Mouse (Mus musculus): Measurements from ENCODE around the gene Stx11. TPM values are rescaled to one million over a fixed set of nuclear protein-coding genes. Genes with fewer than 3 reads are reported as not detected.

Gene Stx11
- 10 to 100 TPM; 16.2 to 17.5 TPM for polyA plus RNA-seq (2017; shearing (Covaris generic))

- ATAC-seq, result peak; percentile 74
These were observed at the start of gene Stx11 for GRCm38 (mm10) chr10:12964151-12965075. Gene Stx11, minus strand, starts transcription at chr10:12964298.

DNA sequence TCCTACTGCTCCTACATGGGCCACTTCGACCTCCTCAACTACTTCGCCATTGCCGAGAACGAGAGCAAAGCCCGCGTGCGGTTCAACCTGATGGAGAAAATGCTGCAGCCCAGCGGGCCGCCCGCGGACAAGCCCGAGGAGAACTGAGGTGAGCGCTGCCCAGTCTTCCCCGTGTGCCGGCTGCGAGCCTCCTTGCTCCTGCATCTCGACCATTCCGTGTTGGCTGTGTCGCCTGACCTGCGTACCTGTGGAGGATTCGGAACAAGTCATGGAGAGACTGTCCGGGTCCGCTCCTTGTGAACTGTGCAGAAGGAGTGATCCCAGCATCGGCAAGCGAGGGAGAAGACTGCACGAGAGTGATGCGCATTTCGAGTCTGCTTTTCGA, 44.6 kb upstream of the Stx11 start:
- ATAC-seq, result no peak

DNA sequence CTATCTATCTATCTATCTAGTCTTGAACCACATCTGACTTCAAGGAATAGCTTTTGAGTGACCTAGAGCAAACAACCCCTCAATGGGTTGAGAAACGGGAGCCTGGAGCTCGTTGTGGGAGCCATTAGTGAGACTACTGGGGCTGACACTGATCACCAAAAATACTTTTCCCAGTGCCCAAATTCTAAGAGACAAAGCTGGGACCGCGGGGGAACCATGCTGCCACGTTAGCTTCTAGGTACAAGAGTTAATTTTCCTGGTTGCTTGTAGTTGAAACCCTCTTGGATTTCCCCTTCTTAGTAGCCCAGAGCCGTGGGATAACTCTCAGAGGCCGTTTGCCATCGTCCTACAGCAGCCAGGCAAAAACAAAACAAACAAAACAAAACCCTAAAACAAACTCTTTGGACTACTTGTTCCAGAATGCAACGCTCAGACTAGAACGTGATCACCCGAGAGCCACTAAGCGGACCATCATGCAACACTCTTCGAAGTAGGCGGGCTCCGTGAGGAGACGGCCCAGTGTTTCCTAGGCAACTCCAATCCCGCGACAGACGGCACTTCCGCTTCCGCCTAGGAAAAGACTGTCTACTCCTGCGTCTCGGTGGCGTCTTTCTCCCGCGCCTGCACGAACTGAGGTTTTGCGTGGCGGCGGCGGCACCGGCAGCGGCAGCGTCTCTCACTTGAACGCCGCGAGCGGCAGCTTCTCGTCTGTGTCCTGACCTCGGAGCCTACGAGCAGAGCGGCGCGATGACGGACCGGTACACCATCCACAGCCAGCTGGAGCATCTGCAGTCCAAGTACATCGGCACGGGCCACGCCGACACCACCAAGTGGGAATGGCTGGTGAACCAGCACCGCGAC, 44.0 kb upstream of the Stx11 start:
- ATAC-seq, result peak; percentile 100

DNA sequence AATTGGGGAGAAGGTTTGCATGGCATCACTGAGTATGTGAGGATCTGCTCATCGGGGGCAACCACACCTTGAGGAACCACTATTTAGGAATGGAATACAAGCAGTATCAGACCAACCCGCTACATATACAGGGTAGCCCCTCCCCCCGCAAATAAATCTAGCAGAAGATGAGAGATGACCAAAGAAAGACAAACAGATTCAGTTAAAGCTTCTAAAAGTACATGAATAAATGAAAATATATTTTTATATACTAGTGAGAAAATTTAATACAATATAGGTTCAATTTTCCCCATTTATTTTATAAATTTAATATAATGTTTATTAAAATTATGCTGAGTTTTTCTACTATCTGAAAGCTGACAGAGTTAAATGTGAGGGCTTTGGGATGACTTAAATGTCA, 40.9 kb upstream of the Stx11 start, which contains the start of gene Sf3b5:
Sf3b5 (plus strand) TSS at position 301 of the 400 bp plus-strand sequence.
- no peak for ATAC-seq

- peak; percentile 99 for ATAC-seq
These were observed 32.8 kb upstream of the Stx11 start for GRCm38 (mm10) chr10:12996736-12997477.

- ATAC-seq, result peak; percentile 19
These were observed 29.4 kb upstream of the Stx11 start for GRCm38 (mm10) chr10:12993411-12994039.

GRCm38 (mm10) chr10:12991953-12992352, 27.9 kb upstream of the Stx11 start:
- no peak for ATAC-seq

- ATAC-seq, result no peak
These were observed 22.8 kb upstream of the Stx11 start for GRCm38 (mm10) chr10:12986943-12987342.

GRCm38 (mm10) chr10:12986485-12986884, 22.4 kb upstream of the Stx11 start:
- ATAC-seq, result no peak

- no peak for ATAC-seq
These were observed 20.9 kb upstream of the Stx11 start for GRCm38 (mm10) chr10:12985028-12985427.

DNA sequence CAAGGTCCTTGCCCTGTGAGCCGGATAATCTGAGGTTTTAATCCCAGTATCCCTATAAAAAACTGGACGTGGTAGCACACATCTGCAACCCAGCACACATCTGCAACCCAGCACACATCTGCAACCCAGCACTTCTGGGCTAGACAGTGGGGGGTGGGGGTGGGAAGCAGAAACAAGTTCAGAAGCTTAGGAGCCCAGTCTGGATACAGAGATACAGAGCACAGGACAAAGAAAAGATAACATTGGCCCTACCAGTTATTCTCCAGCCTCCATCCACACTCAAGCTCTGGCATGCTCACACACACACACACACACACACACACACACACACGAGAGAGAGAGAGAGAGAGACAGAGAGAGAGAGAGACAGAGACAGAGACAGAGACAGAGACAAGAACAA, 19.4 kb upstream of the Stx11 start:
- ATAC-seq, result no peak

DNA sequence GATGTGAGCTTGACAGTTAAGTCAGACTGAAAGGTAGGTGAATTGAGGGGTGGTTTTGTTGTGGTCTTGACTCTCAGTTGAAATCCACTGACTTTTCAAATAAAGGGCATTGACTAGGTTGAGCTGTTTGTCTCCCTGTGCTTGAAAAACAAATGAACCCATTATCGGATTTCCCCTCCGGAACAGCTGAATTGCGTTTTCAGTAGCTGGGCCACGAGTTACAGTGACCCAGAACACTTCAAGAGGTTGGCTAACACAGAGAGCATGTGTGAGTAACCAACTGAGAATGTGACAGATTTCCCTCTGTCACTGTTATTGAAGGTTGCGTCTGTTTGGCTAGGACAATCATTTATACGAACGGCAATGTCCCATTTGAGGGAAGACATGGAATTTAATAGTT, 17.0 kb upstream of the Stx11 start:
- ATAC-seq, result peak; percentile 38

DNA sequence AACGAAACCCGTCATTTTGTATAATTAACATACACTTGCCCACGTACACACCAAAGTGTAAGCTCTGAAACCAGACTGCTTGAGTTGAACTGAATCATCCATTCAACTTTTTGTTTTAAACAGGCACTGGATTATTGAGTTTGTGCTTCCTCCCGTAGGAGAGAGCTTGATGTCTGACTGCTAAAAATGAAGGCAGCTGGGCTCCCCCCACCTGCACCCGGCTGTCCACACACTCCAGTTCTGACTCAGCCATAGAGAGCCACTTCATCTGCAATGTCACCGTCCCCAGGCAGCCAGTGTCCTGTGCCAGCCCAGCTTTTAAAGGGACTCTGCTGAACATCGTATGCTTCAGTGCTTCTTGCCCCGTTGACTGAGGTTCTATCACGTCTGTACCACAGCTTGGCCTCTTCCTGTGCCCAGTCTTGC, 13.7 kb upstream of the Stx11 start:
- peak; percentile 51 for ATAC-seq

- no peak for ATAC-seq
These were observed 12.5 kb upstream of the Stx11 start for GRCm38 (mm10) chr10:12976552-12976951.

DNA sequence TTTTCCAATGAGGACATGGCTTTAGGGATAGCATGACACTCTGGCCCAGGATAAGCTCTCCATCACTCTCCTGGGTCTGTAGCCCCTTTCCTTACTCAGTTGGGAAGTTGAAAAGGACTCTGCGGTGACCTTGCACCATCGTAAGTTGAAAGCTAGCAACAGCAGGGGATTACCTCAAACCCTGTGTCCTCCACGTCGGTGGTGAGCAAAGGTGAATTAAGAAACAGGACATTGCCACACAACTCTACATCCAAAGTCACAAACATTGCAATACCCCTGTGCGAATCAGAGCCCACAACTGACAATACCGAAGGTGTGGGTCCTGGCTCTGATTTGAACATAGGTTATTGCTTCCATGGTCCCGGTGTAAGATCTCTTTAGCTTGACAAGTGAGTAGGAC, 11.9 kb upstream of the Stx11 start:
- no peak for ATAC-seq

DNA sequence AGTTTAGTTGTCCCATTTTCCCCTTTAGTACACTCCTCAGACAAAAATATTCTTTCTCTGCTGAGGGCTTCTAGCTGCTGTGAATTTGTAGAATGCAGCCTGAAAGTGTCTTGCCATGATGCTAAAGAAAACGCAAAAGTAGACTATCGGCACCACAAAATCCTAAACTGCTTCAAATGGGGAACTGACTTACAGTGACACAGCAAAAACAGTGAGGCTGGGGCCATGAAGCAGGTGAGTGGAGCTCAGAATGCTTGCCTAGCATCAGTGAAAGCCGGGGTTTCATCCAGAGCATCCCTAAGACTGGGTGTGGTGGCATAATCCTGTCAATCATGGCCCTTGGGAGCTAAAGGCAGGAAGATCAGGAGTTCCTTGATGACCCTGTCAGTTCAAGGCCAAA, 11.4 kb upstream of the Stx11 start:
- no peak for ATAC-seq

GRCm38 (mm10) chr10:12974572-12974971, 10.5 kb upstream of the Stx11 start:
- ATAC-seq, result peak; percentile 67

DNA sequence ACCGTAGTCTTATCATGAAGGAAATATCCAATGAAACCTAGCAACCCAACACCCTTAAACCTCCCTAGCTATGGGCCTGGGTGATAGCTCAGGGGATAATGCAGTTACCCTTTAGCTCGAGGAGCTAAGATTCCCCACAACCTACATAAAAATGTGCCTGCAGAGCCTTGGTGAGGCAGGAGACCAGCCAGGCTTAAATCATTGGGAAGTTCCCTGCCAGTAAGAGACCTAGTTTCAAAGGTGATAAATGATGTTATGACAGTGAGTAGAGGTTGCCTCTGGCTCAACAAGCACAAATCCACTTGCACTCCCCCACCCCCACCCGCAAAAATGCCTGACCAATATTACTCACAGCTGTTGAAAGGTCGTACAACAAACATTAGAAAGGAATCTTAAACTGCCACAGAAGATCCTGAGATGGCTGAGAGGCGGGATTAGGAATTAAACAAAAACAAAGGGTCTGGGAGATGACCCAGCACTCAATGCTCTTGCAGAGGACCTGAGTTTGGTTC, 1.6 kb upstream of the Stx11 start:
- ATAC-seq, result no peak

GRCm38 (mm10) chr10:12963362-12964147, 543 bp downstream of the Stx11 start:
- peak; percentile 69 for ATAC-seq

DNA sequence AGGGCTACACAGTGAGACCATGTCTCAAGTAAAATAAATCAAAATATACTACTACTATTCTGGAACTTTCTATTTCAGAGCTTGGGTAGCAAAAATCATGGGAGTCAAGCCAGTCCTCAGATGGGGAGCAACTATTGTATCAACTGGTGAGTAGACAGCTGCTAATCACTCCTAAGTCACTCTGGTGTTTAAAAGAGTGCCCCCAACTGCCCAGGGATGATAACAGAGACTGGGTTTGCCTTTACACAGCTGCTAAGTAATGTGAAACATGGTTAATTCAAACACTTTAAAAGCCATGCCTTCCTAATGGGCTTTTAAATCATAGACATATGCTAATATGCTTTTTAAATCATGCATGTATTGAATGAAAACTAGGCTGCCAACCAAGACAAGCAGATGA, 1.9 kb downstream of the Stx11 start:
- no peak for ATAC-seq

GRCm38 (mm10) chr10:12961546-12961945, 2.6 kb downstream of the Stx11 start:
- no peak for ATAC-seq

Data from CD4-positive, CD25-positive, alpha-beta regulatory T cell, adult 4 months (primary cell).